Mouse (Mus musculus) midbrain, embryonic 15.5 days (tissue): ENCODE measurements around the gene Cd164l2. TPM values are rescaled to one million over a fixed set of nuclear protein-coding genes. Genes with fewer than 3 reads are reported as not detected.

Source experiments
- ATAC-seq: fragments of 200-750 bp; cut with Nextera tagmentation; replicated peaks from 2 replicates; pipeline ENCODE4 v1.8.0; 2017; ENCODE audit warnings: moderate TSS enrichment
- H3K27ac ChIP-seq: fragments of 300-500 bp; sonication (generic); 2 replicates; pipeline ENCODE4 v1.5.1; 2015; ENCODE audit warnings: mild to moderate bottlenecking, inconsistent platforms
- H3K27me3 ChIP-seq: fragments of 300-500 bp; sonication (generic); replicated peaks from 2 replicates; pipeline ENCODE4 v1.6.1; 2015; ENCODE audit warnings: inconsistent platforms
- H3K36me3 ChIP-seq: fragments of 300-500 bp; sonication (generic); replicated peaks from 2 replicates; pipeline ENCODE4 v1.6.1; 2015; ENCODE audit warnings: inconsistent platforms
- H3K4me1 ChIP-seq: fragments of 300-500 bp; sonication (generic); 2 replicates; pipeline ENCODE4 v1.6.1; 2015; ENCODE audit warnings: inconsistent platforms
- H3K4me2 ChIP-seq: fragments of 300-500 bp; sonication (generic); 2 replicates; pipeline ENCODE4 v1.6.1; 2015; ENCODE audit warnings: inconsistent platforms, mild to moderate bottlenecking, moderate library complexity
- H3K4me3 ChIP-seq: fragments of 300-500 bp; sonication (generic); 2 replicates; pipeline ENCODE4 v1.5.1; 2015; ENCODE audit warnings: mild to moderate bottlenecking, inconsistent platforms
- H3K9ac ChIP-seq: fragments of 300-500 bp; sonication (generic); 2 replicates; pipeline ENCODE4 v1.6.1; 2015; ENCODE audit warnings: mild to moderate bottlenecking, inconsistent platforms
- H3K9me3 ChIP-seq: fragments of 300-500 bp; sonication (generic); 2 replicates; pipeline ENCODE4 v1.6.1; 2016; ENCODE audit warnings: inconsistent platforms
- WGBS: fragments of 180-500 bp; shearing (Covaris S2); methylation state at CpG from one replicate; pipeline ENCODE4 v1.1.7; 2015; ENCODE audit warnings: mixed read lengths; 5-methylcytosine and 5-hydroxymethylcytosine counted together
- microRNA-seq: library from miRNA; unstranded; fragments of <30 nt; microRNA quantifications from one replicate; pipeline ENCODE4, GENCODE M21; 2016
- polyA plus RNA-seq: library from polyadenylated mRNA; unstranded; fragments of >200 nt; fragmentation: Nextera tagmentation; extraction: Ambion mirVana; gene quantifications from 2 replicates; pipeline ENCODE4 v1.2.1, GENCODE M21; 2015

The Cd164l2 gene
- polyA plus RNA-seq, 1 experiment from 2014 or later = 3.0 TPM

DNA sequence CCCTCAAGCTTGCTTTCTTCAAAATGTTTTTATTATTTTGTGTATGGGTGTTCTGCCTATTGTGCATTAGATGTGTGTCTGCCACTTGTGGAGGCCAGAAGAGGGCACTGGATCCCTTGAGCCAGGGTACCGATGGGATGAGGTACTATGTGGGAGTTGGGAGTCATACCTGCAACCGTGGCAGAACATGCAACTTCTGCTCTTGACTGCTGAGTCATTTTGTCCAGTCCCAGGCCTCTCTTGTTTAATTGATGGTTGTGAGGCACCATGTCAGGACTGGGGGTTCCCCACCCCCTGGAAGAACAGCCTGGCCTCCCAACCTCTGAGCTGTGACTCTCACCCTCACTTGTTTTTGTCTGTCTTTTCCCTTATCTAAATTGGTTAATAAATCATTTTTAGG lies 52.6 kb downstream of the Cd164l2 start:
- H3K27ac ChIP-seq = no peak overlapping the region
- no peak for ATAC-seq
- peaks cover 38% of the 10 kb centered on the region for H3K36me3 ChIP-seq
- no peaks in the 10 kb centered on the region for H3K27me3 ChIP-seq
- no peaks in the 10 kb centered on the region for H3K9me3 ChIP-seq
- no peak overlapping the region for H3K4me2 ChIP-seq
- 94% methylated on average over 2 of the region's 2 CpGs for WGBS
- H3K4me1 ChIP-seq = no peaks in the 10 kb centered on the region
- H3K9ac ChIP-seq = no peak overlapping the region
- H3K4me3 ChIP-seq = no peak overlapping the region

DNA sequence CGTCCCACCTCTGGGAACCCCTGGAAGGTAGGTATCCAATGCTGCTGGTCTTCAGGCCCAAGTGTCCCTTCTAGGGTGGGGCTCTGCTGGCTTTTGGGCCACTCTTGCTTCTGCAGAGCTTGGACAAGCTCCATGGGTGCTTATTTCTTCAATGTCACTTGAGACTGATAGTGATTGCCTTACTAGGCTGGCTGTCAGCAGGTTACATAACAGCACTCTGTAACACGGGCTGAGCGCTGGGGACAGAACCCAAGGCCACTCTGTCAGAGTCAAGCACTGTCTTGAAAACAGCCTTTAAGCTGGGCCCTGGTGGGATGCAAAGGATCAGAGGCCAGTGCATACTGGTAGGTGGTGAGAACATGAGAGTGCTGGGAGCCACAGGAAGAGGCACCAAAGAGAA lies 53.4 kb downstream of the Cd164l2 start:
- Histone ChIP-seq H3K9ac (no peak overlapping the region), H3K27ac (no peak overlapping the region), H3K4me3 (no peak overlapping the region), H3K4me2 (no peak overlapping the region), H3K4me1 (no peaks in the 10 kb centered on the region), H3K27me3 (no peaks in the 10 kb centered on the region), H3K9me3 (no peaks in the 10 kb centered on the region), H3K36me3 (peaks cover 40% of the 10 kb centered on the region)
- WGBS = 96% methylated on average over 3 of the region's 3 CpGs
- ATAC-seq = no peak

DNA sequence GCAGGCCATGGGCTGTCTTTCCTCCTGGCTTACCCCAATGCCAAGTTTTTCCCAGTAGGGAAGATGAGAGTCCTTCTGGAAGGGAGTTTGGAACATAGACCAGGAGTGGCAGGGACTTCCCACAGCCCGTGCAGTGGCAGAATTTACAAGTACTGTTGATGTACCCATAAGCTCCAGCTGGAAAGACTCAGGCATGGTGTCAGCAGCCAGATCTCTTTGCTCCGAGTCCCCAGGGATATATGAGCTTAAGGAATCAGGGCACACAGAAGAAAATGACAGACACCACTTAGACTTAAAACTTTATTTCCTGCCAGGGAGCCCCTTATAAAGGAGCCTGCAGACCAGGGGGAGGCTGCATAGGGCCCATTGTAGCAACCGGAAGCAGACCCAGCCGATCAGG lies 53.8 kb downstream of the Cd164l2 start:
- no peaks in the 10 kb centered on the region for H3K4me1 ChIP-seq
- 93% methylated on average over 4 of the region's 4 CpGs for WGBS
- peaks cover 40% of the 10 kb centered on the region for H3K36me3 ChIP-seq
- H3K4me3 ChIP-seq = no peak overlapping the region
- H3K27me3 ChIP-seq = no peaks in the 10 kb centered on the region
- no peak overlapping the region for H3K4me2 ChIP-seq
- no peaks in the 10 kb centered on the region for H3K9me3 ChIP-seq
- H3K9ac ChIP-seq = no peak overlapping the region
- ATAC-seq = no peak
- H3K27ac ChIP-seq = no peak overlapping the region

DNA sequence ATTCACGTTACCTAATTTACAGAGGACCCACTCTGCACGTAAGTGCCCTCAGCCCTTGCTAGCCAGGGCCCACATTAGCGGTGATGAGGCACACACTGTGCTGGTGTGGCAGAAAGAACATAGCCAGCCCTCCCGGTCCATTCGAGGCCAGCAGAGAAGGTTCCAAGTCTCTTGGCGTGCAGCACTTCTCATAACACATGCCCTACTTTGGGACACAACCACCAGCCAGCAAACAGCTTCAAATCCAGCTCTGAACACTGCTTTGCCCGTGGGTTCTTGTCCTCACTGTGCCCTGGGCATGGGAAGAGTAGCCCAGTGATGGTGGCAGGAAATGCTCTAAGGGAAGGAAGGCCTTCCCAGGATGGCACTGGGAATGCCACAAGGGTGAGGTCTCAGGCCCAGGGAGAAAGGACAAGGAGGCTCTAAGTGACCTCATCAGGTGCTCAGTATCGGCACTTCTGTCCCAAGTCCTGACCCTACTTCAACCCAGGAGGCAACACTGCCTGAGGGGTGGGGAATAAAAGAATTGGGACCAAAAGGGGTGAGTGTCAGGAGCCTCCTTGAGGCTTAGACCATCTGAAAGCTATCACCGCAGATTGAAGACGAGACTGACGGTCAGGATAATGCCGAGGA lies 54.4 kb downstream of the Cd164l2 start:
- Histone ChIP-seq H3K27ac (no peak overlapping the region), H3K4me3 (no peak overlapping the region), H3K9ac (no peak overlapping the region), H3K9me3 (no peaks in the 10 kb centered on the region), H3K27me3 (no peaks in the 10 kb centered on the region), H3K36me3 (peaks cover 40% of the 10 kb centered on the region), H3K4me2 (no peak overlapping the region), H3K4me1 (no peaks in the 10 kb centered on the region)
- no peak for ATAC-seq
- 94% methylated on average over 12 of the region's 12 CpGs for WGBS

DNA sequence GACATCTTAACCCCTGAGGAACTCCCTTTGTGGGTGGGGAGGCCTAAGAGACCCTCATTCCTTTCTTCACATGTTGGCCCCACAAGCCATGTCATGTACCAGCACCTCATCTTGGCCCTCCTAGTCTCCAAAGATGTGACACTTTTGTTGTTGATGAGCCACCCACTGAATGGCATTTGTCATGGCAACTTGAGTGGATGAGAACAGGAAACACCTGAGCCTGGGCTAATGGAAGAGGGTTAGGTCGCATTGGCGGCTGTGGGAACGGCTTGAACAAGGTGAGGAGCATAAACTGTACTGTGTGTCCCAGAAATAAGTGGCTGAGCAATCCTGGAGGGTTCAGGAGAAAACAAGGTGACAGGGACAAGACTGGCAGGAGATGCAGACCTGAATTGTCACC lies 57.0 kb downstream of the Cd164l2 start:
- no peaks in the 10 kb centered on the region for H3K9me3 ChIP-seq
- H3K36me3 ChIP-seq = peaks cover 40% of the 10 kb centered on the region
- no peaks in the 10 kb centered on the region for H3K4me1 ChIP-seq
- no peak overlapping the region for H3K27ac ChIP-seq
- H3K4me2 ChIP-seq = no peak overlapping the region
- ATAC-seq = no peak
- H3K4me3 ChIP-seq = no peak overlapping the region
- WGBS = 89% methylated on average over 3 of the region's 3 CpGs
- H3K9ac ChIP-seq = no peak overlapping the region
- H3K27me3 ChIP-seq = no peaks in the 10 kb centered on the region

DNA sequence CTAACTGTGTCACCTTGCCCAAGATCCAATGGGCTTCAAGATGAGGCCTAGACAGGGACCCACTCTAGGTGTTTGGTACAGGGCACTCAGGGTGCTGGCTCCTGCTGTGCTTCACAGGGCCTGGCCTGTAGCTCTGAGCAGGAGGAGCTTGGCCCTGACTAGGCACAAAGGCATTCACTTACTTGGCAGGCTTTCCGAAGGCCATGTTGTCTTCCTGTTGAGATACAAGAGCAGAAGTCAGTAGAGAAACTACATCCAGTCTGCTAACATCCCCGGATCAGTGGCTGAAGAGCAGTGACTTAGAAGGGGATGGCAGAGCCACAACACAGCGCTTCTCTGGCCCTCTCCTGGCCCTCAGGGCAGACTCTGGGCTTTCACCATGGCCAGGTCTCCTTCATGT lies 57.7 kb downstream of the Cd164l2 start:
- ATAC-seq = no peak
- Histone ChIP-seq H3K27ac (no peak overlapping the region), H3K36me3 (peaks cover 36% of the 10 kb centered on the region), H3K9ac (no peak overlapping the region), H3K27me3 (no peaks in the 10 kb centered on the region), H3K9me3 (no peaks in the 10 kb centered on the region), H3K4me2 (no peak overlapping the region), H3K4me1 (no peaks in the 10 kb centered on the region), H3K4me3 (no peak overlapping the region)
- 95% methylated on average over 3 of the region's 3 CpGs for WGBS

DNA sequence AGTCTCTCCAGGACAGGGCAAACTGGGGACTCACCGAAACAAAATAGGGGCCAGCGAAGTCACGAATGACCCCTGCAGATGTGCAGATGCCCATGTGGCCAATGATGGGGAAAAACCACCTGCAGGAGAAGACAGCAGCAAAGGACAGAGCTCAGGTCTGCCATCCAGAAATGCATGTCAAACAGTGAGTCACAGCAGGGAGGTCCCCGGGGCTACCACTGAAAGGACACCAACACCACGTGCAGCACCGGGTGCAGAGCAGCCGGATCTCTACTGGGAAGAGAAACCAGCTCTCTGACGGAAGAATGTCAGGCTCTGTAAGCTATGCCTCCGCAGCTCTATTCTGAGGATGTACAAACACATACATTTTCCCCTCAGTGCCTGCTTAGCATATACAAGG lies 59.0 kb downstream of the Cd164l2 start:
- peaks cover 11% of the 10 kb centered on the region for H3K4me1 ChIP-seq
- no peak overlapping the region for H3K27ac ChIP-seq
- H3K36me3 ChIP-seq = peaks cover 23% of the 10 kb centered on the region
- 84% methylated on average over 9 of the region's 9 CpGs for WGBS
- H3K27me3 ChIP-seq = no peaks in the 10 kb centered on the region
- H3K4me3 ChIP-seq = no peak overlapping the region
- H3K9ac ChIP-seq = no peak overlapping the region
- H3K4me2 ChIP-seq = no peak overlapping the region
- ATAC-seq = no peak
- H3K9me3 ChIP-seq = no peaks in the 10 kb centered on the region

Small RNAs within 50 kb of the gene (microRNA-seq; reads per million reads assigned to microRNA genes)
- gene Mir7017 = 1.3 reads per million

Other genes with a start within 250 kb of the Cd164l2 start
- 0.06 and 0.27 TPM in 2 replicates for gene Fgr, start 238.0 kb upstream of the Cd164l2 start, polyA plus RNA-seq
- 13.5 and 14.4 TPM in 2 replicates for gene Ahdc1, start 200.9 kb upstream of the Cd164l2 start, polyA plus RNA-seq
- gene Wasf2, start 81.6 kb upstream of the Cd164l2 start, polyA plus RNA-seq = 27.4 and 27.7 TPM in 2 replicates
- 1.3 and 2.0 TPM in 2 replicates for gene Gpr3, start 405 bp downstream of the Cd164l2 start, polyA plus RNA-seq
- gene Map3k6, start 28.7 kb downstream of the Cd164l2 start, polyA plus RNA-seq = 1.6 and 2.0 TPM in 2 replicates
- gene Sytl1, start 51.0 kb downstream of the Cd164l2 start, polyA plus RNA-seq = 0.56 and 0.65 TPM in 2 replicates
- gene Tmem222, start 65.7 kb downstream of the Cd164l2 start, polyA plus RNA-seq = 118 and 120 TPM in 2 replicates
- gene Wdtc1, start 141.3 kb downstream of the Cd164l2 start, polyA plus RNA-seq = 23.2 and 26.3 TPM in 2 replicates
- 9.9 and 11.1 TPM in 2 replicates for gene Slc9a1, start 157.6 kb downstream of the Cd164l2 start, polyA plus RNA-seq